Mouse (Mus musculus) urinary bladder, postnatal 0 days (tissue): Measurements from ENCODE around the gene Olfr705. TPM values are rescaled to one million over a fixed set of nuclear protein-coding genes. Genes with fewer than 3 reads are reported as not detected.

Experiments
- polyA plus RNA-seq: library from polyadenylated mRNA; unstranded; fragments of >200 nt; fragmentation: Nextera tagmentation; extraction: Ambion mirVana; gene quantifications from 2 replicates; pipeline ENCODE4 v1.2.1, GENCODE M21; 2015

Gene Olfr705
- polyA plus RNA-seq: not detected in 2 replicates

GRCm38 (mm10) chr7:106876791-106877190 lies at the start of gene Olfr705:
Gene Olfr705 (minus strand): TSS chr7:106876891.

GRCm38 (mm10) chr7:106907676-106908075 lies 31.0 kb upstream of the Olfr705 start, which contains the start of gene Olfr1532-ps1:
Gene Olfr1532-ps1 (plus strand): TSS chr7:106908001.

GRCm38 (mm10) chr7:106901141-106901540 lies 24.4 kb upstream of the Olfr705 start, which contains the start of gene Olfr707:
Gene Olfr707 (minus strand): TSS chr7:106901241.

DNA sequence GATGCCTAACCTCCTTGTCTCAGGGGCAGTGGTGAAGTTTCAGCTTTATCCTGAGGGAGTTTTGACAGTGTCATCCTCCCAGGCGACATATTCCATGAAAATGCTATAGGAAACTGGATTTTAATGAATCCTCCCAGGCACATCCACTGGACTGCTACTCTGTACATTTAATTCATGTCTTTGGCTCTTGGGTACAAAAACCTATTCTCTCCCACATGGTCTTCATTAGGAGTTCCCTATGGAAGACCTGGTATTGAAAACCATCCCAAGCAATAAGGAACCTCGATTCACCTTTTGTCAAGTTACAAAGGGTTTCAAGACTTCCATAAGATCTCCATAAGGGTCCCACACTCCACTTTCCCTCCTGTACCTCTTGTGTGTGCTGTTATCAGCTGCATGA lies 11.4 kb upstream of the Olfr705 start, which contains the start of gene Olfr706:
Gene Olfr706, minus strand, starts transcription at position 101 of the 400 bp plus-strand sequence.

DNA sequence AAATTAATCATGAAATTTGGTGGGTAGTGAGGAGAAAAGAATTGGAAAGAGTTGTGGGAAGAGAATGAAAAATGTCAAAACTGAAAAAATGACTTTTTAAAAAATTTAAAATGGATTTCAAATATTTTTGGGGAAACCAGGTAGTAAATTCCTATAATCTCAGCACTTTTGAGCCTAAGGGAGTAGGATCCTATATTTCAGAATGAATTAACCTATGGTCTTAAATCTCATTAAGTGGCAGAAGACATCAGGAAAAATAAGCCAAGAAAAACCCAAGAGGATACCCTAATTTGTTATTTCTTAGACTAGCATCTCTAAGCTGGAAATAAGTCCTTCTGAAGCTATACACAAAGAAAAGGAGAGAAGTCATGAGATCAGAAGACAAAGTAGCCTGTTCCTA lies 13.8 kb downstream of the Olfr705 start, which contains the start of gene Olfr704:
Gene Olfr704, plus strand, starts transcription at position 301 of the 400 bp plus-strand sequence.

DNA sequence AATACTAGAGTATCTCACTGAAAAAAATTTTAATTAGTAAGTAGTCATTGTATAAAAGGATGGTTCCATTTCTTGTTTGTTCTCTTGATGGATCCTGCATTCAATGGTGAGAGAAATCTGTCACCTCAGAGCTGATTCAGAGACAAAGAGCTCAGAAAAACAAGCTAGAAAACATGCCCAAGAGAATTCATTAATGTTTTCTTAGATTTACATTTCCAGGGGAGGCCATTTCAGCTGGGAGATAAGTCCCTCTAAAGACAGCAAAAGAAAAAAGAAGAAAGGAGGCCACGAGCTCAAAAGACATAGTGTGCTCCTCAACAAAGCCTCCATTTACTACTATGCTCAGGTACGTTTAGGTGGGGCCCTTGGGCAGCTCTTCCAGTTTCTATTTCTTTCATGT lies 33.6 kb downstream of the Olfr705 start, which contains the start of gene Olfr703:
Gene Olfr703, plus strand, starts transcription at position 301 of the 400 bp plus-strand sequence.

DNA sequence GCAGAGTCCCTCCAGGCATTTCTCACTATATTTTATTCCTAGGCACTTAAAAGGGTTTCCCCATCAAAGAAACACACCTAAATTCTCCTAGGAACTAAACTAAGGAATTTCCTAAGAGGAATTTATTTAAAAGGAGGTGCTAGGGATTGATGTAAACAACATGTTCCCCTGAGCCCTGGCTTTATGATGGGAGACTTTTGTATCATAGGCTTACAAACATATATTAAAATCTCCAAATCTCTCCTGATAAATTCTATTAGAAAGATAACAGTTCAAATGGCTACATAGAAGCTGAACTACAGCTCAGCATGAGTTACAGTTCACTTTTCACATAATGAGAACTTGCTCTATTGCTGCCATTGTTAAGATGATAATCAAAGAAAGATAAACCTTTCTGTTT lies 42.9 kb downstream of the Olfr705 start, which contains the start of gene Olfr702:
Gene Olfr702, minus strand, starts transcription at position 101 of the 400 bp plus-strand sequence.

Other genes starting within 250 kb of the Olfr705 start
- gene Olfr693, start 196.3 kb downstream of the Olfr705 start, polyA plus RNA-seq: not detected in 2 replicates
- not detected in 2 replicates for gene Olfr694, start 185.1 kb downstream of the Olfr705 start, polyA plus RNA-seq
- not detected in 2 replicates for gene Olfr695, start 160.5 kb downstream of the Olfr705 start, polyA plus RNA-seq
- gene Olfr697, start 134.4 kb downstream of the Olfr705 start, polyA plus RNA-seq: not detected in 2 replicates
- gene Olfr698, start 121.5 kb downstream of the Olfr705 start, polyA plus RNA-seq: not detected in 2 replicates
- gene Olfr699, start 83.7 kb downstream of the Olfr705 start, polyA plus RNA-seq: not detected in 2 replicates
- gene Olfr700, start 68.1 kb downstream of the Olfr705 start, polyA plus RNA-seq: not detected in 2 replicates
- gene Olfr701, start 62.8 kb downstream of the Olfr705 start, polyA plus RNA-seq: not detected in 2 replicates
- gene Olfr702, start 43.0 kb downstream of the Olfr705 start, polyA plus RNA-seq: not detected in 2 replicates
- not detected in 2 replicates for gene Olfr703, start 33.5 kb downstream of the Olfr705 start, polyA plus RNA-seq
- gene Olfr704, start 13.7 kb downstream of the Olfr705 start, polyA plus RNA-seq: not detected in 2 replicates
- not detected in 2 replicates for gene Olfr706, start 11.3 kb upstream of the Olfr705 start, polyA plus RNA-seq
- not detected in 2 replicates for gene Olfr707, start 24.4 kb upstream of the Olfr705 start, polyA plus RNA-seq
- gene Olfr1532-ps1, start 31.1 kb upstream of the Olfr705 start, polyA plus RNA-seq: not detected in 2 replicates
- not detected in 2 replicates for gene Olfr709-ps1, start 55.3 kb upstream of the Olfr705 start, polyA plus RNA-seq
- gene Olfr710, start 71.4 kb upstream of the Olfr705 start, polyA plus RNA-seq: not detected in 2 replicates
- not detected in 2 replicates for gene Olfr6, start 87.0 kb upstream of the Olfr705 start, polyA plus RNA-seq
- gene Olfr711, start 98.6 kb upstream of the Olfr705 start, polyA plus RNA-seq: not detected in 2 replicates
- not detected in 2 replicates for gene Olfr2, start 129.2 kb upstream of the Olfr705 start, polyA plus RNA-seq
- gene Olfr713, start 154.3 kb upstream of the Olfr705 start, polyA plus RNA-seq: not detected in 2 replicates
- not detected in 2 replicates for gene Olfr714, start 194.1 kb upstream of the Olfr705 start, polyA plus RNA-seq
- not detected in 2 replicates for gene Olfr17, start 216.3 kb upstream of the Olfr705 start, polyA plus RNA-seq
- not detected in 2 replicates for gene Olfr715b, start 233.5 kb upstream of the Olfr705 start, polyA plus RNA-seq